Mouse (Mus musculus): ENCODE measurements around the gene Cdca8. TPM values are rescaled to one million over a fixed set of nuclear protein-coding genes. Genes with fewer than 3 reads are reported as not detected.
A peak's percentile ranks its signal among the peaks of the same experiment; 100 is the strongest.
"Not testable (repeated sequence)": the region's sequence is repeated elsewhere in the genome, so short reads cannot be mapped to it uniquely, and the experiment has no call there.

Gene Cdca8
- total RNA-seq (2014; rRNA removed) (3.0 and 6.3 TPM in 2 replicates), polyA plus RNA-seq (2015; fragmentation: Nextera tagmentation; extraction: Ambion mirVana) (10.3 and 14.8 TPM in 2 replicates)

DNA sequence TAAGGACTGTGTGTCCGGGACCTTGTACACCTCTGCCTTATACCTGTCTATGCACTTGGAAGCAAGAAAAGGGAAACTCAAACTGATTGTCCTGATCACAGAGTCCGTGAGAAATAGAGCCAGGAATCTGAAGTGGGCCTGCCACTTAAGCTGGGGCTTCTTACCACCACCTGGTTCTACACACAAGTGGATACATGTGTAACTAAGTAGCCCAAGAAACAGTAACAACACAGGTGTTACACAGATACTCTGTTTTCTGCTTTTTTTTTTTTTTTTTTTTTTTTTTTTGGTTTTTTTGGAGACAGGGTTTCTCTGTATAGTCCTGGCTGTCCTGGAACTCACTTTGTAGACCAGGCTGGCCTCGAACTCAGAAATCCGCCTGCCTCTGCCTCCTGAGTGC lies at the start of gene Cdca8:
Cdca8 (minus strand) TSS at position 101 of the 400 bp plus-strand sequence.
- ATAC-seq (ENCODE audit: low FRiP score); H3K9me3 ChIP-seq (ENCODE audit: low read length); H3K4me3 ChIP-seq (ENCODE audit: low read depth, low read length); H3K27ac ChIP-seq (ENCODE audit: low read depth, low read length); H3K4me1 ChIP-seq (ENCODE audit: insufficient read depth, low read length); H3K4me2 ChIP-seq (ENCODE audit: low read depth, low read length, poor library complexity, severe bottlenecking); DNase-seq (ENCODE audit: low spot score); H3K9ac ChIP-seq (replicated peaks; ENCODE audit: low read length, poor library complexity, severe bottlenecking); H3K27me3 ChIP-seq (ENCODE audit: insufficient read depth, low read length): not testable (repeated sequence)
- 96% methylated on average over 4 of the region's 4 CpGs for WGBS
- H3K36me3 ChIP-seq (ENCODE audit: insufficient read depth, low read length), result peaks cover 18% of the 10 kb centered on the region

DNA sequence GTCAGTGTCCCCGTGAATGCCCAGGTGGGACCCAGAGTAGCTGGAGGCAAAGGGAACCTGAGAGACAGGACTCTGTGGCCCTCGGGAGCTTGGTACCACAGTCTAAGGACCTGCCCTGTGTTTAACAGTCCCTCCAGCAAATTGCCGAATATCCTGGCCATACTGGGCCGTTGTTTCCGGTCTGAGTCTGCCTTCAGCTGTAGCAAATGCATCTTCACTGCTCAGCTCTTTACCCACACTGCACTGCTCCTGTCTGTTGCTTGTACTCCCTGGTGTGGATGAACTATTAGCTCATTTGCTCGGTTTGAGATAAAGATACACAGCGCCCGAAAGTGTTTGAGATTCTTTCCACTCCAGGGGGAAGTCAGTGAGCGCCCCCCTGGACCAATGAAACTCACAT lies 49.3 kb upstream of the Cdca8 start:
- no peak for DNase-seq (ENCODE audit: low spot score)
- Histone ChIP-seq H3K4me2 (ENCODE audit: low read depth, low read length, poor library complexity, severe bottlenecking) (0 out of 2 replicates have a peak overlapping the region, but pooled peaks have one; percentile 4), H3K4me3 (ENCODE audit: low read depth, low read length) (no peak overlapping the region), H3K27ac (ENCODE audit: low read depth, low read length) (no peak overlapping the region), H3K4me1 (ENCODE audit: insufficient read depth, low read length) (no peaks in the 10 kb centered on the region), H3K9me3 (ENCODE audit: low read length) (no peaks in the 10 kb centered on the region), H3K9ac (replicated peaks; ENCODE audit: low read length, poor library complexity, severe bottlenecking) (no peak overlapping the region), H3K36me3 (ENCODE audit: insufficient read depth, low read length) (no peaks in the 10 kb centered on the region), H3K27me3 (ENCODE audit: insufficient read depth, low read length) (peaks cover 59% of the 10 kb centered on the region)
- no peak for ATAC-seq (ENCODE audit: low FRiP score)
- TF ChIP-seq CTCF (IDR thresholded peaks at IDR 0.05), result no peak
- 23% methylated on average over 9 of the region's 9 CpGs for WGBS

DNA sequence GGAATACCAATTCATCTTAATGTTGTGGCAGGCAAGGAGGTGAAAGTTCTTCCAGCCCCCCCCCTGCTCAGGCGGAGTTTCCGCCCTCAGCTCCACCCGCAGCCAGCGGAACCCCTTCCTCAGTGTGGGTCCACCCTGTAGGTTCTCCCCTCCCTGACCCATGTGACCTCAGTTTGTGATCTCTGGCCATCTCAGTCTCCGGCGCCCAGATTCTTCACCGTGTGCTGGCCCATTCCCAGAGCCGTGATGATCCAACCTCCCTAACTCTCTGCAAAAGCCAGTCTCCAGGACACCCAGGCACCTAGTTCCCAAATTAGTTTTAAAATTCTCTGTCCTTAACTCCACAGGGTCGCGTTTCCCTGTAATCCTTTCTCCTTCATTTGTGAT lies 48.6 kb upstream of the Cdca8 start:
- ATAC-seq (ENCODE audit: low FRiP score), result no peak
- no peaks in the 10 kb centered on the region for H3K9me3 ChIP-seq (ENCODE audit: low read length)

DNA sequence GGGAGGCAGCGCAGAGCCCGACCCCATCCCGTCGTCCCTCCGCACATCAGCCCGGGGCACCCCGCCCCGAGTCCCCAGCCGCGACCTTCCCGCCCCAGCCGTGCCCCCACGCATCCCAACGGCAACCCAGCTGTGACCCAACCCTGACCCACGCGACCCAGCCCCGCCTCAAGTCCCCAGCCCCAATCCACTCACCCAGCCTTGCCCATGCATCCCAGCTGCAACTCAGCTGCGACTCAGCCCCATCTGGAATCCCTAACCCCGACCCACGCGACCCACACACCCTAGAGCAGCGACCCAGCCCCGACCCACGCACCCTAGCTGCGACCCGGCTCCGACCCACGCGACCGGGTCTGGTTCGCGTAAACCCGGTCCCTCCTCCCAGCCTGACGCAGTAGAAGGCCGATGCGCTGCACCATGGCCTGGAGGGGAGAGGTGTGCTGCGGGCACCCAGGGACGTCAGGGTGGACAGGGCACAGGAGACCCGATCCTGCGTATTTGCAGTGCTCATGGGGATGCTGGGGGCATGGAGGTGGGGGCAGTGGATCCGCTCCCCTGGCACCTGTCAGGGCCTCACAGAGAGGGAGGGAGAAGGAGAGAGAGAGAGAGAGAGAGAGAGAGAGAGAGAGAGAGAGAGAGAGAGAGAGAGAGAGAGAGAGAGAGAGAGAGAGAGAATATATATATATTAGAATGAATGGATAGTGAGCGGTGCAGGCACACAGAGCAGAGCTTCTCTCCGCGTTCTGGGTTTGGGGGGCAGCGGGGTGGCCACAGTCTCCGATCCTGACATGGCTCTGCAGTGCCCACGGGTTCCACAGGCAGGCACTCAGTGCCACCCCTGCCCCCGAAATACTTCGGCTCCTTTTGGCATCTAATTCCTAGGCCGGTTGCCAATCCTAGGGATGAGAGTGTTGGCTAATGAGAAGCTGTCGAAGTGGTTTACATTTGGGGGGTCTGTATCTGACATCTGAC lies 47.9 kb upstream of the Cdca8 start:
- Histone ChIP-seq H3K27me3 (ENCODE audit: insufficient read depth, low read length) (peaks cover 62% of the 10 kb centered on the region), H3K4me2 (ENCODE audit: low read depth, low read length, poor library complexity, severe bottlenecking) (peak overlapping the region; percentile 49), H3K9ac (replicated peaks; ENCODE audit: low read length, poor library complexity, severe bottlenecking) (no peak overlapping the region), H3K36me3 (ENCODE audit: insufficient read depth, low read length) (no peaks in the 10 kb centered on the region), H3K4me1 (ENCODE audit: insufficient read depth, low read length) (no peaks in the 10 kb centered on the region), H3K9me3 (ENCODE audit: low read length) (no peaks in the 10 kb centered on the region), H3K4me3 (ENCODE audit: low read depth, low read length) (peak overlapping the region; percentile 30), H3K27ac (ENCODE audit: low read depth, low read length) (no peak overlapping the region)
- ATAC-seq (ENCODE audit: low FRiP score), result no peak
- WGBS, result 4% methylated on average over 43 of the region's 51 CpGs
- no peak for TF ChIP-seq CTCF (IDR thresholded peaks at IDR 0.05)
- no peak for DNase-seq (ENCODE audit: low spot score)

More for the DNA sequence above, 48.6 kb upstream of the Cdca8 start:
- Histone ChIP-seq H3K27ac (ENCODE audit: low read depth, low read length) (no peak overlapping the region), H3K4me2 (ENCODE audit: low read depth, low read length, poor library complexity, severe bottlenecking) (no peak overlapping the region; the same call in 1 of the 2 replicates), H3K9ac (replicated peaks; ENCODE audit: low read length, poor library complexity, severe bottlenecking) (no peak overlapping the region), H3K36me3 (ENCODE audit: insufficient read depth, low read length) (no peaks in the 10 kb centered on the region), H3K4me1 (ENCODE audit: insufficient read depth, low read length) (no peaks in the 10 kb centered on the region), H3K4me3 (ENCODE audit: low read depth, low read length) (no peak overlapping the region), H3K27me3 (ENCODE audit: insufficient read depth, low read length) (peaks cover 62% of the 10 kb centered on the region)
- TF ChIP-seq CTCF (IDR thresholded peaks at IDR 0.05), result no peak
- 15% methylated on average over 10 of the region's 10 CpGs for WGBS
- no peak for DNase-seq (ENCODE audit: low spot score)

- 3% methylated on average over 48 of the region's 62 CpGs for WGBS
These were observed 46.8 kb upstream of the Cdca8 start, which contains the start of gene Rspo1 for GRCm38 (mm10) chr4:124985671-124986602. Rspo1 (plus strand) TSS chr4:124986430.

More at GRCm38 (mm10) chr4:124985671-124986602, 46.8 kb upstream of the Cdca8 start, which contains the start of gene Rspo1:
- peak within 1 kb of the TSS; percentile 49 for H3K4me2 ChIP-seq (ENCODE audit: low read depth, low read length, poor library complexity, severe bottlenecking)
- no peaks in the 10 kb centered on the region for H3K9me3 ChIP-seq (ENCODE audit: low read length)
- no peak within 1 kb of the TSS for H3K9ac ChIP-seq (replicated peaks; ENCODE audit: low read length, poor library complexity, severe bottlenecking)
- H3K36me3 ChIP-seq (ENCODE audit: insufficient read depth, low read length), result no peaks in the 10 kb centered on the region
- TF ChIP-seq CTCF (IDR thresholded peaks at IDR 0.05), result no peak
- peaks cover 62% of the 10 kb centered on the region for H3K27me3 ChIP-seq (ENCODE audit: insufficient read depth, low read length)
- no peak within 1 kb of the TSS for H3K27ac ChIP-seq (ENCODE audit: low read depth, low read length)
- no peak for ATAC-seq (ENCODE audit: low FRiP score)
- peak within 1 kb of the TSS; percentile 30 for H3K4me3 ChIP-seq (ENCODE audit: low read depth, low read length)
- no peaks in the 10 kb centered on the region for H3K4me1 ChIP-seq (ENCODE audit: insufficient read depth, low read length)
- DNase-seq (ENCODE audit: low spot score), result no peak
